Mouse (Mus musculus): ENCODE measurements at regions not wholly inside any gene's neighbourhood (a gene's known extent, or its start where the extent isn't known, plus 50 kb on each side); places are given as distances from the start of the nearest gene placed in this dataset.

DNA sequence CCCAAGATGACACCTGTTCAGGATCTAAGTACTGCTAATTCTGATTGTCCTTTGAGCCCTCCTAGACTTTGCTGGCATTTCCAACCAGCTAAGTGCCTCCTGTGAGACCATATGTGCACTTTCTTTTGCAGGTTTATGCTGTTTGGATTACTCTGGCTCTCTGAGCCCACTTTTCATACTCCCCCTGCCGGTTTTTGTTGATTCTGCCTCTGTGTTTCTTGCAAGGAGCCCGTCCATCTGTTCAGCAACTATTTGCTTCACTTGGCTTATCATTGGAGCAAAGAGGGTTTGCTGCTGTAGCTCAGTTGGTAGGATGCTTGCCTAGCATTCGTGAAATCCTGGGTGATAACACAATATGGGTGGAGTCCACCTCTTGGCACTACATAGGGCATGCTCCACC, 52.8 kb upstream of the Cldn5 start:
- no peak for TF ChIP-seq CTCF (IDR thresholded peaks at IDR 0.05; ENCODE audit: low read depth, low read length)
- no peak for TF ChIP-seq EP300 (IDR thresholded peaks at IDR 0.05; ENCODE audit: insufficient read depth, low read depth, low read length)

Data from ES-Bruce4 (cell line).